Mouse (Mus musculus) hindbrain, postnatal 0 days (tissue): Measurements from ENCODE around the gene Tmem63c. TPM values are rescaled to one million over a fixed set of nuclear protein-coding genes. Genes with fewer than 3 reads are reported as not detected.

Experiments
- ATAC-seq: fragments of 200-750 bp; cut with Nextera tagmentation; 2 replicates; pipeline ENCODE4 v1.8.0; 2017; ENCODE audit warnings: mild to moderate bottlenecking, moderate TSS enrichment, moderate library complexity
- DNase-seq: peaks from one replicate; pipeline ENCODE4 v3.0.0-alpha.2; 2015; ENCODE audit warnings: low spot score
- H3K27ac ChIP-seq: fragments of 300-500 bp; sonication (generic); 2 replicates; pipeline ENCODE4 v1.5.1; 2014; ENCODE audit warnings: mild to moderate bottlenecking
- H3K27me3 ChIP-seq: fragments of 300-500 bp; sonication (generic); 2 replicates; pipeline ENCODE4 v1.6.1; 2014; ENCODE audit warnings: low read length, mixed read lengths; ENCODE audit not compliant: insufficient read depth
- H3K36me3 ChIP-seq: fragments of 300-500 bp; sonication (generic); 2 replicates; pipeline ENCODE4 v1.6.1; 2014; ENCODE audit warnings: low read length, mixed read lengths; ENCODE audit not compliant: insufficient read depth
- H3K4me1 ChIP-seq: fragments of 300-500 bp; sonication (generic); 2 replicates; pipeline ENCODE4 v1.6.1; 2014; ENCODE audit warnings: antibody characterized with exemption, low read length, mixed read lengths; ENCODE audit not compliant: insufficient read depth
- H3K4me2 ChIP-seq: fragments of 300-500 bp; sonication (generic); 2 replicates; pipeline ENCODE4 v1.6.1; 2014; ENCODE audit warnings: low read depth, mild to moderate bottlenecking, low read length, moderate library complexity, mixed read lengths
- H3K4me3 ChIP-seq: fragments of 300-500 bp; sonication (generic); 2 replicates; pipeline ENCODE4 v1.5.1; 2014; ENCODE audit warnings: low read length
- H3K9ac ChIP-seq: fragments of 300-500 bp; sonication (generic); replicated peaks from 2 replicates; pipeline ENCODE4 v1.6.1; 2014; ENCODE audit warnings: mild to moderate bottlenecking, low read length, moderate library complexity, mixed read lengths
- H3K9me3 ChIP-seq: fragments of 300-500 bp; sonication (generic); 2 replicates; pipeline ENCODE4 v1.6.1; 2016; ENCODE audit warnings: low read length, mixed read lengths
- CTCF ChIP-seq: IDR thresholded peaks from 2 replicates; pipeline ENCODE4 v1.5.1; 2016; ENCODE audit warnings: antibody characterized with exemption, control low read depth, low read depth
- WGBS: fragments of 180-500 bp; shearing (Covaris S2); extraction: QIAGEN DNeasy Blood & Tissue Kit; methylation state at CpG from one replicate; pipeline ENCODE4 v1.1.7; 2014; 5-methylcytosine and 5-hydroxymethylcytosine counted together
- polyA plus RNA-seq: library from polyadenylated mRNA; unstranded; fragments of >200 nt; fragmentation: Nextera tagmentation; extraction: Ambion mirVana; gene quantifications from 2 replicates; pipeline ENCODE4 v1.2.1, GENCODE M21; 2015
- total RNA-seq: library from RNA; depleted of rRNA; stranded (reverse); fragments of >200 nt; gene quantifications from 2 replicates; pipeline ENCODE4 v1.2.3, GENCODE M21; 2014

Tmem63c gene
- total and polyA plus RNA-seq, 2 experiments from 2014 or later: 8.6 to 25.7 TPM

DNA sequence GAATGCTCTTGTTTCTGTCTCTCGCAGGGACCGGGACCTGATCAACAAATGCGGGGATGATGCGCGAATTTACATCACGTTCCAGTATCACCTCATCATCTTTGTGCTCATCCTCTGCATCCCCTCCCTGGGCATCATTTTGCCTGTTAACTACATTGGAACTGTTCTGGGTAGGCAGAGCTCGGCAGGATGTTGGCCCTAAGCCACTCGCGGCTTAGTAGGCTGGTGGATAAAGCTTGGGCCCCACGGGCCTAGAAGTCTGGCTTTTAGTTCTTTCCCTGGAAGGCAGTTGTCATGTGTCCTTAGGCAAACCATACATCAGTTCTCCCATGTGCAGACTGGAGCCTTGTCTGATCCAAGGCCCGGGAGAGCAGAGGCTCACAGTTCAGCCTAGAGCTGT, 44.3 kb downstream of the Tmem63c start:
- ATAC-seq (peak; percentile 21; the same call in 1 of the 2 replicates), DNase-seq (peak; percentile 41)
- WGBS: 62% methylated on average over 11 of the region's 11 CpGs
- H3K4me3 ChIP-seq: no peak overlapping the region
- no peak for TF ChIP-seq CTCF
- no peaks in the 10 kb centered on the region for H3K27me3 ChIP-seq
- no peak overlapping the region for H3K4me2 ChIP-seq
- no peaks in the 10 kb centered on the region for H3K9me3 ChIP-seq
- H3K4me1 ChIP-seq: no peaks in the 10 kb centered on the region
- 0 out of 2 replicates have a peak, but pooled peaks cover 3% of the 10 kb centered on the region for H3K36me3 ChIP-seq
- no peak overlapping the region for H3K27ac ChIP-seq
- no peak overlapping the region for H3K9ac ChIP-seq

DNA sequence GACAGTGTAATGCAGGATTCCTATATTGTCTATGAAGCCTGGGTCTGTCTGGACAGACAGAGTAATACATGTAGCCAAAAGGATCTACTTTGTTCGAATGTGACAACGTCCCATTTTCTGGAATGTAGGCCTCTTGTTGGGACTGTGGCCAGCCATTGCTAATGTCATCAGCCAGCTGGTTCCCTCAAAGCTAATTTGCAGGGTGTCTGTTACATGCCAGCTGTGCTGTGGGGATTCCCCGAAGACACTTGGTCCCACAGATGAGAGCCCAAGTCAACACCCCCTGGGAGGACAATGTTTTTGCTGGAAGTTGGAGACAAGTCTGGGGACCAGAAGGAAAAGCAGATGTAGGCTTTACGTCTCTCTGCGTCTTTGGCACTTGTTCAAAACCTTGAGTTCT, 45.3 kb downstream of the Tmem63c start:
- TF ChIP-seq CTCF: no peak
- H3K4me3 ChIP-seq: no peak overlapping the region
- H3K9ac ChIP-seq: no peak overlapping the region
- H3K27ac ChIP-seq: no peak overlapping the region
- ATAC-seq: no peak
- no peaks in the 10 kb centered on the region for H3K27me3 ChIP-seq
- H3K4me1 ChIP-seq: no peaks in the 10 kb centered on the region
- H3K4me2 ChIP-seq: no peak overlapping the region
- no peaks in the 10 kb centered on the region for H3K9me3 ChIP-seq
- WGBS: 65% methylated on average over 5 of the region's 5 CpGs
- 0 out of 2 replicates have a peak, but pooled peaks cover 3% of the 10 kb centered on the region for H3K36me3 ChIP-seq
- DNase-seq: no peak

DNA sequence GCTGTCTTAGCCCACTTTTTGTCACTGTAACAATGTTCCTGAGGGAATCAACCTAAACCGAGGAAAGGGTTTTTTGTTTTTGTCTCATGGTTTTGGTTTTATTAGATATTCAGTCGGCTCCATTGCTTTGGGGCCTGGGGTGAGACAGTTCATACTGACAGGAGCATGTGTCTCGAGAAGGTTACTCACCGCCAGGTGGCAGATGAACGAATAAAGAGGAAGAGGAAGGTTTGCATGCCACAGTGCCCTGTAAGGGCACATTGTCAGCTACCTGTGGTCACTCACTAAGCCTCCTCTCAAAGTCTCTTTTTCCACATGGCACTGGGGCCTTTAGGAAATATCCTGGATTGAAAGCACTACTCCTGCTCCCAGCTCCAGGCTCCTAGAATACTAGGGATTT, 49.4 kb downstream of the Tmem63c start:
- Histone ChIP-seq H3K27ac (no peak overlapping the region), H3K9ac (no peak overlapping the region), H3K4me2 (no peak overlapping the region), H3K27me3 (no peaks in the 10 kb centered on the region), H3K4me1 (no peaks in the 10 kb centered on the region), H3K4me3 (no peak overlapping the region), H3K9me3 (no peaks in the 10 kb centered on the region), H3K36me3 (0 out of 2 replicates have a peak, but pooled peaks cover 9% of the 10 kb centered on the region)
- DNase-seq (no peak), ATAC-seq (no peak)
- WGBS: 77% methylated on average over 5 of the region's 5 CpGs
- TF ChIP-seq CTCF: no peak

DNA sequence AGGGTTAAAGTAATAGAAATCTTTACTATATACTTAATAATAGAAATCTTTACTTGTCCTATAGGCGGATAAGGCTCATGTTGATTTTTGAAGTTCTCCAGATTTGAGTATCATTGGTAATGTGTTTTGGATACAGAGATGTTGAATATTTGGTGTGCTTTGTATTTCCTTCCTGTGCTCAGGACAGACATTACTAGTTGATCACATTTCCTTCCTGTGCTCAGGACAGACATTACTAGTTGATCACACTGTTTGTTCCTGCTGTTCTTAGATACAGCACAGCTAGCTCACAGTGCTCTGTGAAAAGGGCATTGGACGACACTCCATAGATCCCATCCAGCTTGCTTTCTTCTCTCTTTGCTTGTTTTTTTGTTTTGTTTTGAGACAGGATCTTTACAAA, 55.5 kb downstream of the Tmem63c start:
- DNase-seq (no peak), ATAC-seq (no peak)
- H3K4me1 ChIP-seq: no peaks in the 10 kb centered on the region
- no peak overlapping the region for H3K27ac ChIP-seq
- H3K4me3 ChIP-seq: no peak overlapping the region
- no peak overlapping the region for H3K9ac ChIP-seq
- H3K9me3 ChIP-seq: no peaks in the 10 kb centered on the region
- no peak for TF ChIP-seq CTCF
- H3K36me3 ChIP-seq: 0 out of 2 replicates have a peak, but pooled peaks cover 16% of the 10 kb centered on the region
- H3K4me2 ChIP-seq: no peak overlapping the region
- no peaks in the 10 kb centered on the region for H3K27me3 ChIP-seq
- 80% methylated on average over 2 of the region's 2 CpGs for WGBS

DNA sequence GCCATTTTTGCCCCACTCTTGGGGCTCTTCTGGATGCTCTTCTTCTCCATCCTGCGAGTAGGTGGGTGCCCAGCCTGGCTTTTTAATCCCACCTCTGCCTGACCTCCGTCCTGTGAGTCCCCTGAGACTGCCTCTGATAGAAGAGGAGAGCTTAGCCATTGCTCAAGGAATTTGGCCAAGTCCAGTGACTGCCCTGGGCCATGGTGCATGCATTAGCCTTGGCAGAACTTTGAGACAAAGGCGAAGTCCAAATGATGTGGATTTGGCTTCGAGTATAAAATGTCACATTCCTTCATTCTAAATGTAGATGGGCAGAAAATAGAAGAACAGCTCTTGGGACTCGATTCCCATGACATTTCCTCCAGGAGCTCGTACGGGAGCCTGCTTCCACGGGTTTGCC, 61.7 kb downstream of the Tmem63c start:
- H3K27ac ChIP-seq: no peak overlapping the region
- no peak for TF ChIP-seq CTCF
- H3K4me3 ChIP-seq: no peak overlapping the region
- WGBS: 76% methylated on average over 8 of the region's 8 CpGs
- no peaks in the 10 kb centered on the region for H3K9me3 ChIP-seq
- no peak for DNase-seq
- 0 out of 2 replicates have a peak, but pooled peaks cover 11% of the 10 kb centered on the region for H3K36me3 ChIP-seq
- H3K4me2 ChIP-seq: no peak overlapping the region
- no peak overlapping the region for H3K9ac ChIP-seq
- H3K27me3 ChIP-seq: no peaks in the 10 kb centered on the region
- no peak for ATAC-seq
- no peaks in the 10 kb centered on the region for H3K4me1 ChIP-seq

DNA sequence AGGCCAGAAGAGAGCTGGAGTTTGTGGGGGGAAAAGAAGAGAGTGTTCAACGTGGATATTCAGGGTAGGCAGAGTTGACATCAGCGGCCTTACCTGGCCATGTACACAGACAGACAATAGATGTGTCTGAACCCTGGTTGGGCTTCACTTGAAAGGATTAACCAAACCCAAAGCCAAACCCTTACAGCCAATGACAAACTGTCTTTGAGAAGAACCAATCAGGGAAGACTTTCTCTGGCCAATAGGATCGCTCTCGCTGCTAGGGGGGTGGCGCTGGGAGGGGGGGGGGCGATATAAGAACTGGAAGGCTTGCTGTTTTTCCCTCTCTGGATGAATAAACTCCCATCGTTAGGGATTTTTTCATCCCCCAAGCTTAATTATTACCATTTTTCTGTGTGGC, 66.1 kb downstream of the Tmem63c start:
- no peaks in the 10 kb centered on the region for H3K9me3 ChIP-seq
- 62% methylated on average over 7 of the region's 7 CpGs for WGBS
- no peak overlapping the region for H3K27ac ChIP-seq

DNA sequence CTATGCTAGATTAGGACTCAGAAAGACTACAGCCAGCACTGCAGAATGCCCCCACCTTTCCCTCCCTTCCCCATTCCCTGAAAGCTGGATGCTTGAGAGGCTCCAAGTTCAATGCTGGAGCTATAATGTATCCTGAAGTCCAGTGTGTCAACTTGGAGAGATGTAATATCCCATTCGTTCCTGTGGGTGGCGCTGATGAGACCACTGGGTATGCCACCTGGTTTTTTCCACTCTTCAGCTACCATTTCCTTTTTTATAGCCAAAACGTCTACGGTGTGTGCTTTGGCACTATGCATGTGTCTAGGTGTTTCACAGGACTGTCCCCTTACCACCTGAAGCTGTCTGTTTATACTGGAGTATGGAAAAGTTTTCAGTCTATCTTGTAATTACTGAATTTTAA, 67.2 kb downstream of the Tmem63c start:
- Histone ChIP-seq H3K27me3 (no peaks in the 10 kb centered on the region), H3K4me2 (no peak overlapping the region), H3K27ac (no peak overlapping the region), H3K4me1 (no peaks in the 10 kb centered on the region), H3K36me3 (0 out of 2 replicates have a peak, but pooled peaks cover 4% of the 10 kb centered on the region), H3K9me3 (no peaks in the 10 kb centered on the region), H3K9ac (no peak overlapping the region), H3K4me3 (no peak overlapping the region)
- peak; percentile 10 for DNase-seq
- no peak for ATAC-seq
- TF ChIP-seq CTCF: peak; percentile 61
- WGBS: 44% methylated on average over 4 of the region's 4 CpGs

More for the DNA sequence above, 66.1 kb downstream of the Tmem63c start:
- no peak for TF ChIP-seq CTCF
- Histone ChIP-seq H3K4me3 (no peak overlapping the region), H3K9ac (no peak overlapping the region), H3K27me3 (no peaks in the 10 kb centered on the region), H3K4me2 (no peak overlapping the region), H3K36me3 (0 out of 2 replicates have a peak, but pooled peaks cover 4% of the 10 kb centered on the region), H3K4me1 (no peaks in the 10 kb centered on the region)
- ATAC-seq: no peak
- no peak for DNase-seq
